Comparison of ENCODE assay signal across 21 mouse cellular contexts in genomic region chr10:75301937-75302336, GRCm38 (mm10). TPM values are rescaled to one million over a fixed set of nuclear protein-coding genes. Genes with fewer than 3 reads are reported as not detected.
DNase-seq lines count a peak whose midpoint lies in the region; ATAC-seq and TF ChIP-seq lines count a peak whose summit lies in the region.
"Had no signal": no experiment of that assay in that cellular context is flagged by ENCODE, and none has a peak within 500 bp of the region (broad histone marks: within the 10 kb centered on the region; RNA-seq: fewer than 3 reads in every experiment).

No protein-coding gene starts in this region.

- WGBS in liver, embryonic 13.5 days (ENCODE audit: insufficient replicate concordance), result 14% methylated on average over 4 of the region's 4 CpGs

- no peak for DNase-seq in gastrocnemius, adult 2 months
- no peak for DNase-seq in gastrocnemius, postnatal 10 days
- DNase-seq in c-Kit-positive CD71-negative TER-119-negative erythroid progenitor cells, embryonic 14.5 days (ENCODE audit: low read depth), result peak; percentile 46
- no peak for DNase-seq in liver, embryonic 13.5 days
- peak; percentile 43 for DNase-seq in naive thymus-derived CD4-positive, alpha-beta T cell, adult 2 months (ENCODE audit: low read depth)
- no peak for DNase-seq in lung, postnatal 25 days (ENCODE audit: low spot score)
- DNase-seq in neural tube, embryonic 10.5 days (ENCODE audit: extremely low spot score, low spot score), result no peak
- DNase-seq in layer of hippocampus, adult 9-11 months, result no peak
- DNase-seq: adrenal gland, adult 8-10 months; cerebellum, adult 9-10 months; heart, postnatal 14 days; kidney, adult 9 months; lung, postnatal 10 days; right cerebral cortex, postnatal 4 days had no signal

- H3K4me1 ChIP-seq in liver, embryonic 13.5 days (replicated peaks), result peaks cover 59% of the 10 kb centered on the region
- H3K4me1 ChIP-seq: neural tube, embryonic 12.5 days had no signal

- no peak overlapping the region for H3K9ac ChIP-seq in liver, embryonic 13.5 days
- H3K9ac ChIP-seq: embryonic facial prominence, embryonic 15.5 days; limb, embryonic 13.5 days; neural tube, embryonic 12.5 days had no signal

- peak overlapping the region; percentile 44 for H3K27ac ChIP-seq in gastrocnemius, adult 2 months
- H3K27ac ChIP-seq in liver, embryonic 13.5 days, result peak overlapping the region; percentile 50
- H3K27ac ChIP-seq: embryonic facial prominence, embryonic 15.5 days; layer of hippocampus, adult 2 months; limb, embryonic 13.5 days; neural tube, embryonic 12.5 days had no signal

- 0 out of 2 replicates have a peak overlapping the region, but pooled peaks have one; percentile 4 for H3K4me2 ChIP-seq in liver, embryonic 13.5 days
- H3K4me2 ChIP-seq: embryonic facial prominence, embryonic 15.5 days; limb, embryonic 13.5 days; neural tube, embryonic 12.5 days had no signal

- TF ChIP-seq CTCF in gastrocnemius, adult 2 months (IDR thresholded peaks at IDR 0.05), result no peak

- intact Hi-C loops in gastrocnemius, adult 2 months (cut with DNase I), result no loop called here

- H3K36me3 ChIP-seq in liver, embryonic 13.5 days, result peaks cover 19% of the 10 kb centered on the region; the same call in 1 of the 2 replicates

- ATAC-seq in liver, embryonic 13.5 days (ENCODE audit: low read depth), result peak; percentile 79
- ATAC-seq: forebrain, embryonic 14.5 days; hindbrain, embryonic 16.5 days; midbrain, embryonic 16.5 days had no signal

- no peak overlapping the region for H3K4me3 ChIP-seq in gastrocnemius, adult 2 months
- H3K4me3 ChIP-seq in liver, embryonic 13.5 days (replicated peaks), result no peak overlapping the region
- H3K4me3 ChIP-seq: embryonic facial prominence, embryonic 15.5 days; layer of hippocampus, adult 2 months; limb, embryonic 13.5 days; neural tube, embryonic 12.5 days had no signal

- H3K9me3 ChIP-seq in liver, embryonic 13.5 days (replicated peaks), result no peaks in the 10 kb centered on the region
- H3K9me3 ChIP-seq: embryonic facial prominence, embryonic 15.5 days; limb, embryonic 13.5 days; neural tube, embryonic 12.5 days had no signal

- H3K27me3 ChIP-seq in liver, embryonic 13.5 days, result no peaks in the 10 kb centered on the region
- H3K27me3 ChIP-seq: embryonic facial prominence, embryonic 15.5 days; limb, embryonic 13.5 days; neural tube, embryonic 12.5 days had no signal

RNA-seq across cellular contexts. Expression of gene Adora2a, which starts 14.7 kb away (rescaled TPM):
- under 1 TPM; 0.92 to 0.98 TPM for total RNA-seq in gastrocnemius, adult 2 months (2021)
- total RNA-seq in gastrocnemius, postnatal 10 days (2021), result 1 to 10 TPM; 4.3 to 6.2 TPM
- 1.5 and 1.7 TPM in 2 replicates for polyA plus RNA-seq in liver, embryonic 13.5 days (2015; fragmentation: Nextera tagmentation; extraction: Ambion mirVana)

Comparison
In these comparisons a context has a peak if more than half of its experiments do, and no peak if none do; other contexts are left out.
1. DNase-seq: peak in c-Kit-positive CD71-negative TER-119-negative erythroid progenitor cells, embryonic 14.5 days (single experiment) and naive thymus-derived CD4-positive, alpha-beta T cell, adult 2 months (single experiment); none in gastrocnemius, adult 2 months (single experiment), gastrocnemius, postnatal 10 days (single experiment), liver, embryonic 13.5 days (single experiment), lung, postnatal 25 days (single experiment), neural tube, embryonic 10.5 days (single experiment) and layer of hippocampus, adult 9-11 months (single experiment).